Mouse (Mus musculus) ES-E14 (cell line): ENCODE results near the gene Slc9a3. TPM values are rescaled to one million over a fixed set of nuclear protein-coding genes. Genes with fewer than 3 reads are reported as not detected.

Source experiments
- DNase-seq: peaks from one replicate; pipeline ENCODE4 v3.0.0-alpha.2; 2013; ENCODE audit warnings: low read depth, low spot score
- H3K27ac ChIP-seq: 2 replicates; pipeline ENCODE4 v1.5.1; 2012; ENCODE audit warnings: low read depth, mild to moderate bottlenecking, low read length, moderate library complexity, mixed read lengths; ENCODE audit not compliant: poor library complexity, insufficient read depth, severe bottlenecking
- H3K36me3 ChIP-seq: 2 replicates; pipeline ENCODE4 v1.6.1; 2012; ENCODE audit warnings: mild to moderate bottlenecking, low read length, moderate library complexity, mixed read lengths; ENCODE audit not compliant: control insufficient read depth, poor library complexity, insufficient read depth, severe bottlenecking
- H3K4me1 ChIP-seq, 2 experiments: fragments of 150-350 bp in 1 of 2; sonication (generic) in 1 of 2; 2 replicates each; pipeline ENCODE4 v1.6.1; 2012; ENCODE audit warnings: low read length in 2 of 2, mild to moderate bottlenecking in 1 of 2, mixed read lengths in 1 of 2; ENCODE audit not compliant: control insufficient read depth in 2 of 2, insufficient read depth in 2 of 2, poor library complexity in 1 of 2
- H3K4me3 ChIP-seq, 2 experiments: fragments of 150-350 bp in 1 of 2; sonication (generic) in 1 of 2; 2 replicates each; pipeline ENCODE4 v1.5.1; 2012; ENCODE audit warnings: low read length in 2 of 2, low read depth in 1 of 2, mild to moderate bottlenecking in 1 of 2, mixed read lengths in 1 of 2; ENCODE audit not compliant: insufficient read depth in 1 of 2, poor library complexity in 1 of 2, severe bottlenecking in 1 of 2
- H3K9ac ChIP-seq: 2 replicates; pipeline ENCODE4 v1.6.1; 2012; ENCODE audit warnings: low read depth, mild to moderate bottlenecking, low read length, mixed read lengths; ENCODE audit not compliant: poor library complexity, insufficient read depth, severe bottlenecking
- H3K9me3 ChIP-seq: fragments of 150-350 bp; sonication (generic); 2 replicates; pipeline ENCODE4 v1.6.1; 2012; ENCODE audit warnings: low read depth, mild to moderate bottlenecking, low read length; ENCODE audit not compliant: control insufficient read depth, insufficient read depth
- CHD2 ChIP-seq: IDR thresholded peaks from 2 replicates; pipeline ENCODE4 v1.6.1; 2014; ENCODE audit warnings: mild to moderate bottlenecking, low read depth, low read length, inconsistent platforms
- HCFC1 ChIP-seq: IDR thresholded peaks from 2 replicates; pipeline ENCODE4 v1.6.1; 2012; ENCODE audit warnings: low read length, inconsistent platforms, borderline replicate concordance; ENCODE audit not compliant: insufficient read depth
- MAFK ChIP-seq: IDR thresholded peaks from 2 replicates; pipeline ENCODE4 v1.6.1; 2014; ENCODE audit warnings: mild to moderate bottlenecking, low read depth, low read length, inconsistent platforms; ENCODE audit not compliant: insufficient read depth
- ZC3H11A ChIP-seq: IDR thresholded peaks from 2 replicates; pipeline ENCODE4 v1.6.1; 2012; ENCODE audit warnings: low read depth, mild to moderate bottlenecking, inconsistent platforms, low read length, borderline replicate concordance
- ZNF384 ChIP-seq: IDR thresholded peaks from 2 replicates; pipeline ENCODE4 v1.6.1; 2012; ENCODE audit warnings: low read depth, low read length, inconsistent platforms
- in situ Hi-C, 2 experiments: fragments of 600-800 bp; cut with MboI; formaldehyde crosslinking; loops; one replicate each; pipeline ENCODE4 v1.15.1; 2025; ENCODE audit warnings: low sequenced_read_pairs in 2 of 2, inconsistent platforms in 1 of 2; ENCODE audit not compliant: unreplicated experiment in 2 of 2
- total RNA-seq: library from RNA; depleted of rRNA; stranded (reverse); fragments of 300-350 nt; gene quantifications from 2 replicates; pipeline ENCODE4 v1.2.3, GENCODE M21; 2012

Slc9a3 gene
- total RNA-seq, 1 experiment, result not detected

GRCm38 (mm10) chr13:74122632-74123031 lies 1.4 kb downstream of the Slc9a3 start:
- Histone ChIP-seq H3K36me3 (no peaks in the 10 kb centered on the region), H3K4me1 (no peaks in the 10 kb centered on the region), H3K4me3 (no peak overlapping the region), H3K27ac (no peak overlapping the region), H3K9ac (no peak overlapping the region), H3K9me3 (no peaks in the 10 kb centered on the region)
- no peak for DNase-seq
- in situ Hi-C loops, result no loop called here
- TF ChIP-seq HCFC1, result no peak
- no peak for TF ChIP-seq ZC3H11A
- no peak for TF ChIP-seq MAFK
- no peak for TF ChIP-seq CHD2
- no peak for TF ChIP-seq ZNF384

- no peak overlapping the region for H3K4me3 ChIP-seq
- H3K9ac ChIP-seq, result no peak overlapping the region
- TF ChIP-seq MAFK, result no peak
- no peak for TF ChIP-seq HCFC1
- TF ChIP-seq ZC3H11A, result no peak
- TF ChIP-seq ZNF384, result no peak
- no peak for TF ChIP-seq CHD2
- H3K9me3 ChIP-seq, result no peaks in the 10 kb centered on the region
- H3K27ac ChIP-seq, result no peak overlapping the region
- in situ Hi-C loops, result no loop called here
- no peak for DNase-seq
- no peaks in the 10 kb centered on the region for H3K36me3 ChIP-seq
- H3K4me1 ChIP-seq, result no peaks in the 10 kb centered on the region
These were observed 6.3 kb downstream of the Slc9a3 start for GRCm38 (mm10) chr13:74127571-74127970.

GRCm38 (mm10) chr13:74129909-74130308 lies 8.7 kb downstream of the Slc9a3 start:
- TF ChIP-seq CHD2, result no peak
- no peak for TF ChIP-seq ZC3H11A
- no peak for TF ChIP-seq HCFC1
- no peak for TF ChIP-seq MAFK
- no peak for TF ChIP-seq ZNF384
- Histone ChIP-seq H3K9ac (no peak overlapping the region), H3K9me3 (no peaks in the 10 kb centered on the region), H3K36me3 (no peaks in the 10 kb centered on the region), H3K4me3 (no peak overlapping the region), H3K27ac (no peak overlapping the region), H3K4me1 (no peaks in the 10 kb centered on the region)
- DNase-seq, result no peak
- in situ Hi-C loops, result no loop called here

GRCm38 (mm10) chr13:74138906-74139647 lies 17.8 kb downstream of the Slc9a3 start:
- in situ Hi-C loops, result no loop called here
- H3K27ac ChIP-seq, result no peak overlapping the region
- H3K4me3 ChIP-seq, result no peak overlapping the region
- no peaks in the 10 kb centered on the region for H3K9me3 ChIP-seq
- no peak overlapping the region for H3K9ac ChIP-seq
- TF ChIP-seq ZC3H11A (no peak), CHD2 (no peak), HCFC1 (no peak), ZNF384 (no peak), MAFK (no peak)
- H3K4me1 ChIP-seq, result no peaks in the 10 kb centered on the region
- H3K36me3 ChIP-seq, result no peaks in the 10 kb centered on the region
- no peak for DNase-seq

- H3K36me3 ChIP-seq, result no peaks in the 10 kb centered on the region
- DNase-seq, result no peak
- H3K4me1 ChIP-seq, result no peaks in the 10 kb centered on the region
- H3K9ac ChIP-seq, result no peak overlapping the region
- TF ChIP-seq MAFK, result no peak
- no peak for TF ChIP-seq CHD2
- TF ChIP-seq ZNF384, result no peak
- TF ChIP-seq ZC3H11A, result no peak
- in situ Hi-C loops, result no loop called here
- H3K27ac ChIP-seq, result no peak overlapping the region
- H3K9me3 ChIP-seq, result no peaks in the 10 kb centered on the region
- no peak overlapping the region for H3K4me3 ChIP-seq
These were observed 19.5 kb downstream of the Slc9a3 start for GRCm38 (mm10) chr13:74140793-74141192.
